Mouse (Mus musculus): ENCODE results near the gene Gm20716. TPM values are rescaled to one million over a fixed set of nuclear protein-coding genes. Genes with fewer than 3 reads are reported as not detected.
A peak's percentile ranks its signal among the peaks of the same experiment; 100 is the strongest.

The Gm20716 gene
- 10 to 100 TPM; 16.9 to 19.3 TPM for total RNA-seq (2021)
- long read RNA-seq, experiment 1, partial matches to known transcripts = 0 of 4 reads
- long read RNA-seq, experiment 1, other reads (novel, unspliced or antisense) = 4 of 4 reads
- long read RNA-seq, experiment 2, partial matches to known transcripts = 1 of 5 reads
- long read RNA-seq, experiment 2, other reads (novel, unspliced or antisense) = 4 of 5 reads

- DNase-seq = peak; percentile 85 to 89
- intact Hi-C loops (cut with DNase I) = no loop called here
Measured at GRCm38 (mm10) chr2:168230026-168230728, at the start of gene Gm20716, which contains the start of the genes Dpm1 and Mocs3. Gene Gm20716, minus strand, starts transcription at chr2:168230364. Gene Dpm1, minus strand, starts transcription at chr2:168230591. Gene Mocs3, plus strand, starts transcription at chr2:168230622.

- DNase-seq = peak; percentile 68 to 83
- intact Hi-C loops (cut with DNase I) = loop anchor here (1.0 kb wide), 1 partner anchor 171 kb away; no protein-coding TSS in a partner anchor
Measured at GRCm38 (mm10) chr2:168274374-168274935, 44.3 kb upstream of the Gm20716 start.

- intact Hi-C loops (cut with DNase I) = no loop called here
- DNase-seq = no peak
Measured at GRCm38 (mm10) chr2:168273387-168273786, 43.2 kb upstream of the Gm20716 start.

GRCm38 (mm10) chr2:168268033-168268432, 37.9 kb upstream of the Gm20716 start:
- DNase-seq = peak; percentile 19 to 32
- intact Hi-C loops (cut with DNase I) = loop anchor here (5.0 kb wide), 1 partner anchor 154 kb away; no protein-coding TSS in a partner anchor

GRCm38 (mm10) chr2:168260900-168261299, 30.7 kb upstream of the Gm20716 start:
- no peak for DNase-seq
- intact Hi-C loops (cut with DNase I) = no loop called here

GRCm38 (mm10) chr2:168260124-168260523, 30.0 kb upstream of the Gm20716 start:
- intact Hi-C loops (cut with DNase I) = no loop called here

GRCm38 (mm10) chr2:168259046-168259445, 28.9 kb upstream of the Gm20716 start:
- intact Hi-C loops (cut with DNase I) = no loop called here
- no peak for DNase-seq

More at GRCm38 (mm10) chr2:168260124-168260523, 30.0 kb upstream of the Gm20716 start:
- no peak for DNase-seq

- intact Hi-C loops (cut with DNase I) = no loop called here
- DNase-seq = no peak
Measured at GRCm38 (mm10) chr2:168257188-168257587, 27.0 kb upstream of the Gm20716 start.

GRCm38 (mm10) chr2:168256506-168256905, 26.3 kb upstream of the Gm20716 start:
- intact Hi-C loops (cut with DNase I) = no loop called here
- no peak for DNase-seq

- intact Hi-C loops (cut with DNase I) = loop anchor here (5.0 kb wide), 1 partner anchor 378 kb away; no protein-coding TSS in a partner anchor
- no peak for DNase-seq
Measured at GRCm38 (mm10) chr2:168253822-168254221, 23.7 kb upstream of the Gm20716 start.

- intact Hi-C loops (cut with DNase I) = loop anchor here (5.0 kb wide), 1 partner anchor 380 kb away; no protein-coding TSS in a partner anchor
- DNase-seq = peak in 1 of 2 experiments; percentile 19
Measured at GRCm38 (mm10) chr2:168252639-168253292, 22.6 kb upstream of the Gm20716 start.

GRCm38 (mm10) chr2:168250270-168250669, 20.1 kb upstream of the Gm20716 start:
- DNase-seq = peak; percentile 78 to 92

GRCm38 (mm10) chr2:168248856-168249245, 18.7 kb upstream of the Gm20716 start:
- intact Hi-C loops (cut with DNase I) = no loop called here
- peak in 1 of 2 experiments; percentile 24 for DNase-seq

More at GRCm38 (mm10) chr2:168250270-168250669, 20.1 kb upstream of the Gm20716 start:
- intact Hi-C loops (cut with DNase I) = loop anchor here (1.0 to 5.0 kb wide), 2 partner anchors 195 to 382 kb away; no protein-coding TSS in a partner anchor

- intact Hi-C loops (cut with DNase I) = no loop called here
- DNase-seq = no peak
Measured at GRCm38 (mm10) chr2:168248167-168248855, 18.1 kb upstream of the Gm20716 start.

GRCm38 (mm10) chr2:168245571-168245970, 15.4 kb upstream of the Gm20716 start:
- intact Hi-C loops (cut with DNase I) = no loop called here
- no peak for DNase-seq

GRCm38 (mm10) chr2:168243278-168243677, 13.1 kb upstream of the Gm20716 start:
- no peak for DNase-seq
- intact Hi-C loops (cut with DNase I) = no loop called here

- intact Hi-C loops (cut with DNase I) = no loop called here
- no peak for DNase-seq
Measured at GRCm38 (mm10) chr2:168242841-168243240, 12.7 kb upstream of the Gm20716 start.

- no peak for DNase-seq
- intact Hi-C loops (cut with DNase I) = no loop called here
Measured at GRCm38 (mm10) chr2:168238335-168238734, 8.2 kb upstream of the Gm20716 start.

- intact Hi-C loops (cut with DNase I) = no loop called here
- DNase-seq = no peak
Measured at GRCm38 (mm10) chr2:168233286-168233685, 3.1 kb upstream of the Gm20716 start.

- intact Hi-C loops (cut with DNase I) = no loop called here
- DNase-seq = no peak
Measured at GRCm38 (mm10) chr2:168231471-168231829, 1.3 kb upstream of the Gm20716 start.

Data from heart, postnatal 14 days (tissue).